Mouse (Mus musculus) embryonic facial prominence, embryonic 13.5 days (tissue): ENCODE measurements around the gene Adgrf3. TPM values are rescaled to one million over a fixed set of nuclear protein-coding genes. Genes with fewer than 3 reads are reported as not detected.

Experiments used
- ATAC-seq: fragments of 200-750 bp; cut with Nextera tagmentation; 2 replicates; pipeline ENCODE4 v1.8.0; 2017; ENCODE audit warnings: low read depth; ENCODE audit not compliant: insufficient number of reproducible peaks, insufficient read depth, low FRiP score, low TSS enrichment
- H3K27ac ChIP-seq: fragments of 300-500 bp; sonication (generic); 2 replicates; pipeline ENCODE4 v1.5.1; 2015; ENCODE audit warnings: moderate library complexity, mild to moderate bottlenecking, inconsistent platforms
- H3K27me3 ChIP-seq: fragments of 300-500 bp; sonication (generic); 2 replicates; pipeline ENCODE4 v1.6.1; 2015; ENCODE audit warnings: mild to moderate bottlenecking, inconsistent platforms
- H3K36me3 ChIP-seq: fragments of 300-500 bp; sonication (generic); 2 replicates; pipeline ENCODE4 v1.6.1; 2015; ENCODE audit warnings: mild to moderate bottlenecking, inconsistent platforms
- H3K4me1 ChIP-seq: fragments of 300-500 bp; sonication (generic); 2 replicates; pipeline ENCODE4 v1.6.1; 2015; ENCODE audit warnings: inconsistent platforms
- H3K4me2 ChIP-seq: fragments of 300-500 bp; sonication (generic); 2 replicates; pipeline ENCODE4 v1.6.1; 2015; ENCODE audit warnings: moderate library complexity, mild to moderate bottlenecking, inconsistent platforms
- H3K4me3 ChIP-seq: fragments of 300-500 bp; sonication (generic); 2 replicates; pipeline ENCODE4 v1.5.1; 2015; ENCODE audit warnings: mild to moderate bottlenecking, inconsistent platforms
- H3K9ac ChIP-seq: fragments of 300-500 bp; sonication (generic); 2 replicates; pipeline ENCODE4 v1.6.1; 2015; ENCODE audit warnings: mild to moderate bottlenecking, inconsistent platforms
- H3K9me3 ChIP-seq: fragments of 300-500 bp; sonication (generic); 2 replicates; pipeline ENCODE4 v1.6.1; 2016; ENCODE audit warnings: inconsistent platforms
- WGBS: fragments of 180-500 bp; shearing (Covaris S2); methylation state at CpG from one replicate; pipeline ENCODE4 v1.1.7; 2015; ENCODE audit warnings: mixed read lengths; 5-methylcytosine and 5-hydroxymethylcytosine counted together
- polyA plus RNA-seq: library from polyadenylated mRNA; unstranded; fragments of >200 nt; fragmentation: Nextera tagmentation; extraction: Ambion mirVana; gene quantifications from 2 replicates; pipeline ENCODE4 v1.2.1, GENCODE M21; 2015

Gene Adgrf3
- not detected in 2 replicates for polyA plus RNA-seq

GRCm38 (mm10) chr5:30205493-30205892, at the start of gene Adgrf3:
TSS of gene Adgrf3 (minus strand) at chr5:30205722.
- 29% methylated on average over 5 of the region's 5 CpGs for WGBS
- H3K27ac ChIP-seq, result no peak within 1 kb of the TSS
- H3K4me1 ChIP-seq, result no peaks in the 10 kb centered on the region
- no peak within 1 kb of the TSS for H3K4me3 ChIP-seq
- H3K27me3 ChIP-seq, result no peaks in the 10 kb centered on the region
- ATAC-seq, result no peak
- H3K4me2 ChIP-seq, result no peak within 1 kb of the TSS
- no peaks in the 10 kb centered on the region for H3K9me3 ChIP-seq
- no peak within 1 kb of the TSS for H3K9ac ChIP-seq
- no peaks in the 10 kb centered on the region for H3K36me3 ChIP-seq

GRCm38 (mm10) chr5:30247666-30248065, 42.1 kb upstream of the Adgrf3 start:
- H3K9me3 ChIP-seq, result no peaks in the 10 kb centered on the region
- no peak overlapping the region for H3K4me2 ChIP-seq
- H3K9ac ChIP-seq, result no peak overlapping the region
- WGBS, result 100% methylated on average over 1 of the region's 1 CpGs
- H3K4me1 ChIP-seq, result peaks cover 10% of the 10 kb centered on the region
- no peak overlapping the region for H3K27ac ChIP-seq
- ATAC-seq, result no peak
- H3K36me3 ChIP-seq, result peaks cover 27% of the 10 kb centered on the region
- H3K27me3 ChIP-seq, result no peaks in the 10 kb centered on the region
- no peak overlapping the region for H3K4me3 ChIP-seq

- no peaks in the 10 kb centered on the region for H3K9me3 ChIP-seq
- no peak overlapping the region for H3K4me2 ChIP-seq
- WGBS, result 89% methylated on average over 9 of the region's 9 CpGs
- peaks cover 19% of the 10 kb centered on the region for H3K36me3 ChIP-seq
- H3K27ac ChIP-seq, result no peak overlapping the region
- no peak for ATAC-seq
- H3K9ac ChIP-seq, result no peak overlapping the region
- H3K4me3 ChIP-seq, result no peak overlapping the region
- H3K27me3 ChIP-seq, result no peaks in the 10 kb centered on the region
- H3K4me1 ChIP-seq, result peaks cover 12% of the 10 kb centered on the region
These were observed 40.4 kb upstream of the Adgrf3 start for GRCm38 (mm10) chr5:30245861-30246416.

GRCm38 (mm10) chr5:30243741-30244140, 38.2 kb upstream of the Adgrf3 start:
- Histone ChIP-seq H3K36me3 (peaks cover 10% of the 10 kb centered on the region), H3K4me1 (peaks cover 12% of the 10 kb centered on the region), H3K4me3 (no peak overlapping the region), H3K4me2 (no peak overlapping the region), H3K27me3 (no peaks in the 10 kb centered on the region), H3K27ac (no peak overlapping the region), H3K9me3 (no peaks in the 10 kb centered on the region), H3K9ac (no peak overlapping the region)
- WGBS, result 72% methylated on average over 9 of the region's 9 CpGs
- ATAC-seq, result no peak

- Histone ChIP-seq H3K27ac (no peak overlapping the region), H3K4me3 (no peak overlapping the region), H3K9ac (no peak overlapping the region), H3K4me1 (peaks cover 12% of the 10 kb centered on the region), H3K4me2 (no peak overlapping the region), H3K36me3 (peaks cover 4% of the 10 kb centered on the region), H3K9me3 (no peaks in the 10 kb centered on the region), H3K27me3 (no peaks in the 10 kb centered on the region)
- 72% methylated on average over 1 of the region's 1 CpGs for WGBS
- no peak for ATAC-seq
These were observed 36.9 kb upstream of the Adgrf3 start for GRCm38 (mm10) chr5:30242410-30242809.

GRCm38 (mm10) chr5:30240552-30240951, 35.0 kb upstream of the Adgrf3 start:
- Histone ChIP-seq H3K9me3 (no peaks in the 10 kb centered on the region), H3K4me1 (peaks cover 11% of the 10 kb centered on the region), H3K4me2 (no peak overlapping the region), H3K36me3 (peaks cover 2% of the 10 kb centered on the region; the same call in 1 of the 2 replicates), H3K27me3 (no peaks in the 10 kb centered on the region), H3K4me3 (no peak overlapping the region), H3K27ac (no peak overlapping the region), H3K9ac (no peak overlapping the region)
- 83% methylated on average over 7 of the region's 7 CpGs for WGBS
- ATAC-seq, result no peak

GRCm38 (mm10) chr5:30238533-30238932, 33.0 kb upstream of the Adgrf3 start:
- H3K4me3 ChIP-seq, result no peak overlapping the region
- peaks cover 17% of the 10 kb centered on the region for H3K4me1 ChIP-seq
- no peaks in the 10 kb centered on the region for H3K9me3 ChIP-seq
- H3K27me3 ChIP-seq, result no peaks in the 10 kb centered on the region
- H3K4me2 ChIP-seq, result no peak overlapping the region
- H3K27ac ChIP-seq, result no peak overlapping the region
- no peak for ATAC-seq
- peaks cover 2% of the 10 kb centered on the region; the same call in 1 of the 2 replicates for H3K36me3 ChIP-seq
- WGBS, result 95% methylated on average over 5 of the region's 5 CpGs
- no peak overlapping the region for H3K9ac ChIP-seq

- ATAC-seq, result no peak
- Histone ChIP-seq H3K4me2 (no peak overlapping the region), H3K9me3 (no peaks in the 10 kb centered on the region), H3K4me3 (no peak overlapping the region), H3K36me3 (peaks cover 5% of the 10 kb centered on the region), H3K9ac (no peak overlapping the region), H3K4me1 (peaks cover 25% of the 10 kb centered on the region), H3K27ac (no peak overlapping the region), H3K27me3 (no peaks in the 10 kb centered on the region)
- WGBS, result 90% methylated on average over 2 of the region's 2 CpGs
These were observed 30.2 kb upstream of the Adgrf3 start for GRCm38 (mm10) chr5:30235641-30236126.

- Histone ChIP-seq H3K9ac (peak overlapping the region; percentile 49; the same call in 1 of the 2 replicates), H3K4me2 (peak overlapping the region; percentile 66), H3K4me3 (0 out of 2 replicates have a peak overlapping the region, but pooled peaks have one; percentile 89), H3K27me3 (no peaks in the 10 kb centered on the region), H3K4me1 (peaks cover 25% of the 10 kb centered on the region), H3K9me3 (no peaks in the 10 kb centered on the region), H3K36me3 (peaks cover 13% of the 10 kb centered on the region), H3K27ac (no peak overlapping the region)
- 67% methylated on average over 8 of the region's 8 CpGs for WGBS
- no peak for ATAC-seq
These were observed 28.5 kb upstream of the Adgrf3 start for GRCm38 (mm10) chr5:30233979-30234378.

- 2% methylated on average over 15 of the region's 15 CpGs for WGBS
- Histone ChIP-seq H3K4me2 (peak overlapping the region; percentile 66), H3K36me3 (peaks cover 10% of the 10 kb centered on the region), H3K4me3 (peak overlapping the region; percentile 89), H3K27me3 (no peaks in the 10 kb centered on the region), H3K9ac (peak overlapping the region; percentile 87), H3K9me3 (no peaks in the 10 kb centered on the region), H3K27ac (peak overlapping the region; percentile 92), H3K4me1 (peaks cover 25% of the 10 kb centered on the region)
- ATAC-seq, result no peak
These were observed 27.5 kb upstream of the Adgrf3 start for GRCm38 (mm10) chr5:30233042-30233441.

GRCm38 (mm10) chr5:30232271-30232971, 26.9 kb upstream of the Adgrf3 start, which contains the start of gene Selenoi:
TSS of gene Selenoi (plus strand) at chr5:30232581.
- peak; percentile 99 for ATAC-seq
- peaks cover 25% of the 10 kb centered on the region for H3K4me1 ChIP-seq
- WGBS, result 4% methylated on average over 71 of the region's 71 CpGs
- H3K4me2 ChIP-seq, result peak within 1 kb of the TSS; percentile 66
- no peaks in the 10 kb centered on the region for H3K9me3 ChIP-seq
- peak within 1 kb of the TSS; percentile 92 for H3K27ac ChIP-seq
- no peaks in the 10 kb centered on the region for H3K27me3 ChIP-seq
- H3K4me3 ChIP-seq, result peak within 1 kb of the TSS; percentile 89
- peaks cover 10% of the 10 kb centered on the region for H3K36me3 ChIP-seq
- peak within 1 kb of the TSS; percentile 87 for H3K9ac ChIP-seq

GRCm38 (mm10) chr5:30231891-30232270, 26.4 kb upstream of the Adgrf3 start:
- peaks cover 10% of the 10 kb centered on the region for H3K36me3 ChIP-seq
- peak overlapping the region; percentile 73 for H3K27ac ChIP-seq
- WGBS, result 44% methylated on average over 16 of the region's 16 CpGs
- peak overlapping the region; percentile 89 for H3K4me3 ChIP-seq
- H3K4me2 ChIP-seq, result peak overlapping the region; percentile 66
- no peaks in the 10 kb centered on the region for H3K27me3 ChIP-seq
- 0 out of 2 replicates have a peak, but pooled peaks have one; percentile 1 for ATAC-seq
- H3K4me1 ChIP-seq, result peaks cover 25% of the 10 kb centered on the region
- no peaks in the 10 kb centered on the region for H3K9me3 ChIP-seq
- H3K9ac ChIP-seq, result peak overlapping the region; percentile 87
